Mouse (Mus musculus) heart, adult 10 weeks (tissue): ENCODE measurements around the gene Rad21l. TPM values are rescaled to one million over a fixed set of nuclear protein-coding genes. Genes with fewer than 3 reads are reported as not detected.

ENCODE experiments used
- polyA plus RNA-seq: library from polyadenylated mRNA; stranded (reverse); fragments of 350-450 nt; fragmentation: Illumina TruSeq; extraction: RNeasy Lipid Tissue Mini Kit (QIAGEN cat#74804); gene quantifications from one replicate; pipeline ENCODE4 v1.2.3, GENCODE M21; 2014; ENCODE audit warnings: low read depth, low replicate concordance

Gene Rad21l
- not detected for polyA plus RNA-seq

GRCm38 (mm10) chr2:151668433-151668832, at the start of gene Rad21l:
TSS of gene Rad21l (minus strand) at chr2:151668533.

GRCm38 (mm10) chr2:151701231-151702145, 33.2 kb upstream of the Rad21l start, which contains the start of gene Tmem74b:
TSS of gene Tmem74b (plus strand) at chr2:151702008.

GRCm38 (mm10) chr2:151632159-151632814, 36.0 kb downstream of the Rad21l start, which contains the start of gene Snph:
TSS of gene Snph (minus strand) at chr2:151632593.

Other genes with a start within 250 kb of the Rad21l start
- not detected for gene 4921509C19Rik, start 192.4 kb downstream of the Rad21l start, polyA plus RNA-seq
- gene Nsfl1c, start 174.4 kb downstream of the Rad21l start, polyA plus RNA-seq = 111 TPM
- 166 TPM for gene Fkbp1a, start 126.0 kb downstream of the Rad21l start, polyA plus RNA-seq
- 3.3 TPM for gene Sdcbp2, start 95.9 kb downstream of the Rad21l start, polyA plus RNA-seq
- gene Snph, start 35.9 kb downstream of the Rad21l start, polyA plus RNA-seq = not detected
- gene Tmem74b, start 33.5 kb upstream of the Rad21l start, polyA plus RNA-seq = 4.1 TPM
- 22.7 TPM for gene Psmf1, start 75.7 kb upstream of the Rad21l start, polyA plus RNA-seq
- not detected for gene Rspo4, start 174.4 kb upstream of the Rad21l start, polyA plus RNA-seq
- 0.18 TPM for gene Angpt4, start 242.7 kb upstream of the Rad21l start, polyA plus RNA-seq